Mouse (Mus musculus): ENCODE measurements at regions not wholly inside any gene's neighbourhood (a gene's known extent, or its start where the extent isn't known, plus 50 kb on each side); places are given as distances from the start of the nearest gene placed in this dataset.

DNA sequence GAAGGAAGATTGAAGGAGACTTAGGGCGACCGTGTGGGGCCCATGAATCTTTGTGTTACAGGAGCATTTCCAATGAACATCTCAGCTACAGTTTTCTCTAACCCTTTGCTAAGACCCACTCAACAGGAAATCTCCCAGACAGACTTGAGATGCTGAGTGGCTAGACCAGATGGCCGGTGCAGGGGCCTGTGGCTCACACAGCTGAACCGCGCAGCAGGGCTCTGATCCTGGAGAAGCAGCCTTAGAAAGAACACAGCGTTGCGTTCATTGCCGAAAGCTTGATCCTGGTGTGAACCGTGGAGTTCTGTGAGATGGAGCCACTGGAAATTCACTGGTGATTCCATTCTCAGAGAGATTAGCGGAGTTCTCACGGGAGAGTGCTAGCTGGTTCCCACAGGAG is 115.9 kb upstream of the Spata13 start:
- Histone ChIP-seq H3K4me1 (ENCODE audit: control insufficient read depth, insufficient read depth, low read length) (no peaks in the 10 kb centered on the region), H3K36me3 (ENCODE audit: control insufficient read depth, insufficient read depth, low read length) (no peaks in the 10 kb centered on the region), H3K4me2 (ENCODE audit: low read depth, low read length) (no peak overlapping the region), H3K27me3 (ENCODE audit: control insufficient read depth, insufficient read depth, low read length) (no peaks in the 10 kb centered on the region), H3K27ac (ENCODE audit: low read depth, low read length) (no peak overlapping the region), H3K4me3 (ENCODE audit: low read depth, low read length) (no peak overlapping the region), H3K9ac (replicated peaks; ENCODE audit: low read depth, low read length) (no peak overlapping the region), H3K9me3 (ENCODE audit: control insufficient read depth, low read length) (no peaks in the 10 kb centered on the region)
- 96% methylated on average over 11 of the region's 11 CpGs for WGBS
- no peak for ATAC-seq (ENCODE audit: low read depth)

DNA sequence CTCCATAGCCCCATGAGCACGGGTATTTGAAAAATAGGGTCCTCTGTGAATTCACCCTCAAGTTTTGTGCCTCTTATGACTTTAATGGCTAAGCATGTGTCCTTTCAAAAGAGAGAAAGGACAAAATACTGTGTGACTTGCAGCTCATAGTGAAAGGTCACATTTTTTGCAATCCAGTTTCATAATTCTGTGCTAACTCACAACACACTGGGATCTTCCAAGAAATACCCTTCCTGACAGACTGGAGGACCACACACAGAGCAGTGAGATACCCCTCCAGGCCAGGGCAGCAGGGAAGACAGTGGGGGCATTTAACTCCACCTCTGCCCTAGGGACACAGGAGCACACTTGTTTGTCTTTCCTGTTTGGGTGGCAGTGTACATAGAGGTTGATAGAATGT is 110.8 kb upstream of the Spata13 start:
- no peaks in the 10 kb centered on the region for H3K4me1 ChIP-seq (ENCODE audit: control insufficient read depth, insufficient read depth, low read length)
- WGBS = 56% methylated on average over 1 of the region's 1 CpGs
- H3K9ac ChIP-seq (replicated peaks; ENCODE audit: low read depth, low read length) = no peak overlapping the region
- no peak overlapping the region for H3K27ac ChIP-seq (ENCODE audit: low read depth, low read length)
- no peaks in the 10 kb centered on the region for H3K27me3 ChIP-seq (ENCODE audit: control insufficient read depth, insufficient read depth, low read length)
- no peaks in the 10 kb centered on the region for H3K9me3 ChIP-seq (ENCODE audit: control insufficient read depth, low read length)
- ATAC-seq (ENCODE audit: low read depth) = no peak
- H3K4me2 ChIP-seq (ENCODE audit: low read depth, low read length) = no peak overlapping the region
- no peak overlapping the region for H3K4me3 ChIP-seq (ENCODE audit: low read depth, low read length)
- no peaks in the 10 kb centered on the region for H3K36me3 ChIP-seq (ENCODE audit: control insufficient read depth, insufficient read depth, low read length)

DNA sequence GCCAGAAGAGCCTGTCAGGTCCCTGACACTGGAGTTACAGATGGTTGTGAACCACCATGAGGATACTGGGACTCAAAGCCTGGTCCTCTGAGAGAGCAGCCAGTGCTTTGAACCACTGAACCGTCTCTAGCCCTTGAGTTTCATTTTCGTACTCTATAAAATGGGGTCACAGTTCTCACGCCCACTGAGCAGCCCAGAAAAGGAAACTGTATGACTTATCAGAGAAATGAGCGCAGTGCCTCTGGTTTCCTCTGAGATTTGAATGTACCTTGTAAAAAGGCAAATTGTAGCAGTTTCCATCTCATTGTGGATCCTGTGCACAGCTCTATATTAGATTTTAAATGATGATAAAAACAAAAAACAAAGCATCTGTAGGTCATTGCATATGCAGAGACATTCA is 108.9 kb upstream of the Spata13 start:
- H3K9ac ChIP-seq (replicated peaks; ENCODE audit: low read depth, low read length) = no peak overlapping the region
- H3K4me2 ChIP-seq (ENCODE audit: low read depth, low read length) = no peak overlapping the region
- H3K9me3 ChIP-seq (ENCODE audit: control insufficient read depth, low read length) = no peaks in the 10 kb centered on the region
- no peaks in the 10 kb centered on the region for H3K36me3 ChIP-seq (ENCODE audit: control insufficient read depth, insufficient read depth, low read length)
- no peaks in the 10 kb centered on the region for H3K4me1 ChIP-seq (ENCODE audit: control insufficient read depth, insufficient read depth, low read length)
- WGBS = 79% methylated on average over 4 of the region's 4 CpGs
- ATAC-seq (ENCODE audit: low read depth) = no peak
- no peak overlapping the region for H3K27ac ChIP-seq (ENCODE audit: low read depth, low read length)
- no peak overlapping the region for H3K4me3 ChIP-seq (ENCODE audit: low read depth, low read length)
- H3K27me3 ChIP-seq (ENCODE audit: control insufficient read depth, insufficient read depth, low read length) = no peaks in the 10 kb centered on the region

DNA sequence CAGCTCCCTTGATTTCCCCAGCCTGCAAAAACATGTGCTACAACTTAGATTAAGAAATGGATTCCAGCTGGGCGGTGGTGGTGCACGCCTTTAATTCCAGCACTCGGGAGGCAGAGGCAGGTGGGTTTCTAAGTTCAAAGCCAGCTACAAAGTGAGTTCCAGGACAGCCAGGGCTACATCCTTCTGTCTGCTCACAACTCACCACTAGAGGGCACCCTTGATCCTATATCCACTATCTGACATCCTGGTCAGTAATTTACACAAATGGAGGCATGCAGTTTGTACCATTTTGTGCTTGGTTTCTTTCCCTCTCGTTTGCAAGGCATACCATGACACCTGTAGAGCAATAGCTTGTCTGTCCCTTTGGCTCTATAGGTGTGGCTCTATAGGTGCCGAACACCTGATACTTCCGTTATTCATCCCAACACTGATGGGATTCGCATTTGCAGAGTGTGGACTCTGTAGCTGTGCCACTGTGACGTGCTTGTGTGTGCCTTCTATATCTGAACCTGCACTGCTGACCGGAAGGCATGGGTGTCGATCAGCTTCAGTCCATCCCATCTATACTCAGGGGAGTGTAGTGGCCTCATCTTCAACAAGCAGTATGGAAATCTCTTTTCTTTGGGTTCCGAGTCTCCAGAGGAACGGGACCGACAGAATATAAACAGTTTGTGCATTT is 108.4 kb upstream of the Spata13 start:
- 68% methylated on average over 13 of the region's 13 CpGs for WGBS
- no peak overlapping the region for H3K4me2 ChIP-seq (ENCODE audit: low read depth, low read length)

DNA sequence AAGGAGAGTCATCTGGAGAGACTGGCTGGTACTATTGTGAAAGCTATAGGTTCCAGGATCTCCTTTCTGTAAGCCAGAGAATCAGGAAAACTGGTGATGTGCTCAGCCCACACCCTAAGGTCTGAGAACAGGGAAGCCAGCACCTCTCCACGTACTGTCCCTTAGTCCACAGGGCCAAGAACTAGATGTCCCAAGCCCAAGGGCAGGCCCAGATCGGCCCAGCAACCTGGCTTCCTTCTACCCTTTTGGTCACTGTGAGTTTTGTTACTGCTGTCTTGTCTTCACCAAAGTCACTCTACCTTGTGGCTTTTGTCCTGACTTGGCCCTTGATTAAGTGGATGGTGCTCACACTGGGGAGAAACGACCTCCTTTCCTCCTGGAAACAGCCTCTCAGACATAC is 107.8 kb upstream of the Spata13 start:
- Histone ChIP-seq H3K4me2 (ENCODE audit: low read depth, low read length) (no peak overlapping the region), H3K27me3 (ENCODE audit: control insufficient read depth, insufficient read depth, low read length) (no peaks in the 10 kb centered on the region), H3K27ac (ENCODE audit: low read depth, low read length) (no peak overlapping the region), H3K36me3 (ENCODE audit: control insufficient read depth, insufficient read depth, low read length) (no peaks in the 10 kb centered on the region), H3K9ac (replicated peaks; ENCODE audit: low read depth, low read length) (no peak overlapping the region), H3K4me1 (ENCODE audit: control insufficient read depth, insufficient read depth, low read length) (no peaks in the 10 kb centered on the region), H3K9me3 (ENCODE audit: control insufficient read depth, low read length) (no peaks in the 10 kb centered on the region), H3K4me3 (ENCODE audit: low read depth, low read length) (no peak overlapping the region)
- ATAC-seq (ENCODE audit: low read depth) = 0 out of 2 replicates have a peak, but pooled peaks have one; percentile 19
- WGBS = 66% methylated on average over 3 of the region's 3 CpGs

More for the DNA sequence above, 108.4 kb upstream of the Spata13 start:
- H3K4me1 ChIP-seq (ENCODE audit: control insufficient read depth, insufficient read depth, low read length) = no peaks in the 10 kb centered on the region
- peak; percentile 82 for ATAC-seq (ENCODE audit: low read depth)
- H3K27me3 ChIP-seq (ENCODE audit: control insufficient read depth, insufficient read depth, low read length) = no peaks in the 10 kb centered on the region
- no peak overlapping the region for H3K4me3 ChIP-seq (ENCODE audit: low read depth, low read length)
- H3K36me3 ChIP-seq (ENCODE audit: control insufficient read depth, insufficient read depth, low read length) = no peaks in the 10 kb centered on the region
- H3K9ac ChIP-seq (replicated peaks; ENCODE audit: low read depth, low read length) = no peak overlapping the region
- no peak overlapping the region for H3K27ac ChIP-seq (ENCODE audit: low read depth, low read length)
- no peaks in the 10 kb centered on the region for H3K9me3 ChIP-seq (ENCODE audit: control insufficient read depth, low read length)

DNA sequence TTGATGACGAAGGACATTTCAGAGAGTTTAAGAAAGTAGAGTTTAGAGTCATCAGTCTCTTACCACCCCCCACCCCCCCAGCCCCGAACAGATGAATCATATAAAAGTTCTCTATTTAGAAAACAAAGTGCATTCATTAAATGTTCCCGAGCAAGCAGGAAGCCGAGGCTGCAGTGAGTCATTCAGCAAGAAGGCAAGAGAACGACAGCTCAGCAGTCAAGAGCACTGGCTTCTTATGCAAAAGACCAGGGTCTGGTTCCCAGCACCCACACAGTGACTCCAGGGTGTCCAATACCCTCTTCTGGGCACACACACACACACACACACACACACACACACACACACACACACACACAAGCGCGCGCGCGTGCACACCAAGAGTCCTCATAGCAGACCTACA is 107.0 kb upstream of the Spata13 start:
- Histone ChIP-seq H3K9ac (replicated peaks; ENCODE audit: low read depth, low read length) (no peak overlapping the region), H3K4me2 (ENCODE audit: low read depth, low read length) (no peak overlapping the region), H3K27me3 (ENCODE audit: control insufficient read depth, insufficient read depth, low read length) (no peaks in the 10 kb centered on the region), H3K36me3 (ENCODE audit: control insufficient read depth, insufficient read depth, low read length) (no peaks in the 10 kb centered on the region), H3K4me3 (ENCODE audit: low read depth, low read length) (no peak overlapping the region), H3K4me1 (ENCODE audit: control insufficient read depth, insufficient read depth, low read length) (no peaks in the 10 kb centered on the region), H3K9me3 (ENCODE audit: control insufficient read depth, low read length) (no peaks in the 10 kb centered on the region), H3K27ac (ENCODE audit: low read depth, low read length) (no peak overlapping the region)
- 84% methylated on average over 10 of the region's 10 CpGs for WGBS
- ATAC-seq (ENCODE audit: low read depth) = no peak

DNA sequence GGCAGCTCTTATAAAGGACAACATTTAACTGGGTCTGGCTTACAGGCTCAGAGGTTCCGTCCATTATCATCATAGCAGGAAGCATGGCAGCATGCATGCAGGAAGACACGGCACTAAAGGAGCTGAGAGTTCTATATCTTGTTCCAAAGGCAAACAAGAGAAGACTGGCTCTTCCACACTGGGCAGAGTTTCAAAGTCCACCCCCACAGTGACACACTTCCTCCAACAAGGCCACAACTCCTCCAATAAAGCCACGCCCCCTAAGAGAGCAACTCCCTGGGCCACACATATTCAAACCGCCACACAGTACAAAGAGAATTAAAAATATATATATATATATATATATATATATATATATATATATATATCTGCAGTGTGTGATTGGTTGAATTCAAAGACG is 105.8 kb upstream of the Spata13 start:
- no peak overlapping the region for H3K9ac ChIP-seq (replicated peaks; ENCODE audit: low read depth, low read length)
- no peak overlapping the region for H3K4me2 ChIP-seq (ENCODE audit: low read depth, low read length)
- H3K27ac ChIP-seq (ENCODE audit: low read depth, low read length) = no peak overlapping the region
- H3K4me3 ChIP-seq (ENCODE audit: low read depth, low read length) = no peak overlapping the region
- no peaks in the 10 kb centered on the region for H3K27me3 ChIP-seq (ENCODE audit: control insufficient read depth, insufficient read depth, low read length)
- H3K9me3 ChIP-seq (ENCODE audit: control insufficient read depth, low read length) = no peaks in the 10 kb centered on the region
- no peak for ATAC-seq (ENCODE audit: low read depth)
- WGBS = 90% methylated on average over 5 of the region's 5 CpGs
- no peaks in the 10 kb centered on the region for H3K36me3 ChIP-seq (ENCODE audit: control insufficient read depth, insufficient read depth, low read length)
- no peaks in the 10 kb centered on the region for H3K4me1 ChIP-seq (ENCODE audit: control insufficient read depth, insufficient read depth, low read length)

DNA sequence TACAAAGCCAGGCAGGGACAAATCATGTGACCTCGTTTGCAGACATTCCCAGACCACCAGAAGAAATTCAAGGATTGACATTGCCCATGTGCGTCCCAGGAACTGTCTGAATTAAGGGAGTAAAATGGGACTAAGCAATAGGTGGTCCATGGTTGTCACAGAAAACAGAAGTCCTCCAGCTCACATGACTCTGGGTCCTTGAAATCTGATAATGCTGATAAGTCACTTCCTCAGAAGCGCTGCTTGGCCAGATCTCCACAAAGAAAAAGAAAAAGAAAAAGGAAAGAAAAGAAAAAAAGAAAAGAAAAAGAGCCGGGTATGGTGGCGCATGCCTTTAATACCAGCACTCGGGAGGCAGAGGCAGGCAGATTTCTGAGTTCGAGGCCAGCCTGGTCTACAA is 105.3 kb upstream of the Spata13 start:
- ATAC-seq (ENCODE audit: low read depth) = no peak
- Histone ChIP-seq H3K9me3 (ENCODE audit: control insufficient read depth, low read length) (no peaks in the 10 kb centered on the region), H3K9ac (replicated peaks; ENCODE audit: low read depth, low read length) (no peak overlapping the region), H3K27ac (ENCODE audit: low read depth, low read length) (no peak overlapping the region), H3K4me1 (ENCODE audit: control insufficient read depth, insufficient read depth, low read length) (0 out of 2 replicates have a peak, but pooled peaks cover 4% of the 10 kb centered on the region), H3K36me3 (ENCODE audit: control insufficient read depth, insufficient read depth, low read length) (no peaks in the 10 kb centered on the region), H3K27me3 (ENCODE audit: control insufficient read depth, insufficient read depth, low read length) (no peaks in the 10 kb centered on the region), H3K4me3 (ENCODE audit: low read depth, low read length) (no peak overlapping the region), H3K4me2 (ENCODE audit: low read depth, low read length) (no peak overlapping the region)
- 93% methylated on average over 7 of the region's 7 CpGs for WGBS

DNA sequence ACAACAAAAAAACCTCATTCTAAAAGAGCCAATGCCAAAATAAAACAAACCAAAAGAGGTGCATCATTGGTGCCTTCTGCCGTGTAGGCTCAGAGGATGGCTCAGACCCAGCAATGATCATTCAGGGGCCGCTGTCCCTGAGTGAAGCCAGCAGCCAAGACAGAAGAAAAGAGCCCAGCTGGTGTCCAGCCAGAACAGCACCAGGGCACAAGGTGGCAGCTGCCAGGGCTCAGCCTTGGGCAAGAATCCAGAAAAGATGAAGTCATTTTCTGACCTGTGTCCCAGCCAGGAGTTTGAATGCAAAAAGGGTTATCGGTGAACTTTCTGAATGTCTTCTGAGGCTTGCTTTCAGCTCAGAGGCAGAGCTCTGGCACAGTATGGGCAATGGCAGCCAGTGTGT is 104.8 kb upstream of the Spata13 start:
- ATAC-seq (ENCODE audit: low read depth) = no peak

More for the DNA sequence above, 104.8 kb upstream of the Spata13 start:
- Histone ChIP-seq H3K4me1 (ENCODE audit: control insufficient read depth, insufficient read depth, low read length) (0 out of 2 replicates have a peak, but pooled peaks cover 4% of the 10 kb centered on the region), H3K9ac (replicated peaks; ENCODE audit: low read depth, low read length) (no peak overlapping the region), H3K4me2 (ENCODE audit: low read depth, low read length) (no peak overlapping the region), H3K9me3 (ENCODE audit: control insufficient read depth, low read length) (no peaks in the 10 kb centered on the region), H3K36me3 (ENCODE audit: control insufficient read depth, insufficient read depth, low read length) (no peaks in the 10 kb centered on the region), H3K4me3 (ENCODE audit: low read depth, low read length) (no peak overlapping the region), H3K27ac (ENCODE audit: low read depth, low read length) (no peak overlapping the region), H3K27me3 (ENCODE audit: control insufficient read depth, insufficient read depth, low read length) (no peaks in the 10 kb centered on the region)
- WGBS = 29% methylated on average over 3 of the region's 3 CpGs

Data from neural tube, embryonic 14.5 days (tissue).